Mouse (Mus musculus) neural tube, embryonic 11.5 days (tissue): Measurements from ENCODE around the gene Atp13a2. TPM values are rescaled to one million over a fixed set of nuclear protein-coding genes. Genes with fewer than 3 reads are reported as not detected.

Experiments used
- ATAC-seq: fragments of 200-750 bp; cut with Nextera tagmentation; 2 replicates; pipeline ENCODE4 v1.8.0; 2017; ENCODE audit warnings: moderate number of reproducible peaks, mild to moderate bottlenecking, moderate TSS enrichment, moderate library complexity; ENCODE audit not compliant: insufficient read depth, low FRiP score, low TSS enrichment
- DNase-seq: peaks from one replicate; pipeline ENCODE4 v3.0.0-alpha.2; 2015; ENCODE audit warnings: low spot score
- H3K27ac ChIP-seq: fragments of 300-500 bp; sonication (generic); 2 replicates; pipeline ENCODE4 v1.5.1; 2014; ENCODE audit warnings: low read depth, mild to moderate bottlenecking, low read length
- H3K27me3 ChIP-seq: fragments of 300-500 bp; sonication (generic); 2 replicates; pipeline ENCODE4 v1.6.1; 2014; ENCODE audit warnings: mild to moderate bottlenecking, low read length, mixed read lengths; ENCODE audit not compliant: control insufficient read depth, insufficient read depth
- H3K36me3 ChIP-seq: fragments of 300-500 bp; sonication (generic); 2 replicates; pipeline ENCODE4 v1.6.1; 2014; ENCODE audit warnings: mild to moderate bottlenecking, low read length, moderate library complexity, mixed read lengths; ENCODE audit not compliant: control insufficient read depth, insufficient read depth
- H3K4me1 ChIP-seq: fragments of 300-500 bp; sonication (generic); 2 replicates; pipeline ENCODE4 v1.6.1; 2014; ENCODE audit warnings: low read length, mixed read lengths; ENCODE audit not compliant: control insufficient read depth, insufficient read depth
- H3K4me2 ChIP-seq: fragments of 300-500 bp; sonication (generic); 2 replicates; pipeline ENCODE4 v1.6.1; 2014; ENCODE audit warnings: low read depth, mild to moderate bottlenecking, moderate library complexity
- H3K4me3 ChIP-seq: fragments of 300-500 bp; sonication (generic); 2 replicates; pipeline ENCODE4 v1.5.1; 2014; ENCODE audit warnings: low read depth, low read length
- H3K9ac ChIP-seq: fragments of 300-500 bp; sonication (generic); 2 replicates; pipeline ENCODE4 v1.6.1; 2014; ENCODE audit warnings: mild to moderate bottlenecking, low read length
- H3K9me3 ChIP-seq: fragments of 300-500 bp; sonication (generic); 2 replicates; pipeline ENCODE4 v1.6.1; 2016; ENCODE audit warnings: low read length; ENCODE audit not compliant: control insufficient read depth
- WGBS: fragments of 180-500 bp; shearing (Covaris S2); extraction: QIAGEN DNeasy Blood & Tissue Kit; methylation state at CpG from one replicate; pipeline ENCODE4 v1.1.7; 2014; 5-methylcytosine and 5-hydroxymethylcytosine counted together
- polyA plus RNA-seq: library from polyadenylated mRNA; unstranded; fragments of >200 nt; fragmentation: Nextera tagmentation; extraction: Ambion mirVana; gene quantifications from 2 replicates; pipeline ENCODE4 v1.2.1, GENCODE M21; 2014

The Atp13a2 gene
- polyA plus RNA-seq, 1 experiment from 2014 or later = 59.7 TPM

DNA sequence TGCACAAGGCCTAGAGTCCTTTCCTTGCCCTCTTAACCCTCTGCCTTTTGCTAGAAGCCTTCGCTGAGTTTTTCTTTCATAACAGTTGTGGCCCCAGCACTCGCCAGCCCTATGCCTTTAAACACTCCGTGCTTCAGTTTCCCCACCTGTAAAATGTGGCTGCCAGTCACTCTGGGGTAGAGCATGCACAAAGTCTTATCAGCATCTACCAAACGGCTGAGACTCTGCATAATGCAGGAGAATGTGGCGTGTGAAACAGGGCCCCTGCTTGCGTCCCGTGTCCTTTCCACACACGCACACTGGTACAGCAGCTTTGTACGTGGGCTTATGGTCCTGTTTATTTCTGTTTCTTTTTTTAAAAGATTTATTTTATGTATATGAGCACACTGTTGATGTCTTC, 10.1 kb downstream of the Atp13a2 start:
- H3K9ac ChIP-seq = no peak overlapping the region
- 95% methylated on average over 9 of the region's 9 CpGs for WGBS
- H3K9me3 ChIP-seq = no peaks in the 10 kb centered on the region
- no peak overlapping the region for H3K4me3 ChIP-seq
- peaks cover 28% of the 10 kb centered on the region for H3K36me3 ChIP-seq
- ATAC-seq = no peak
- no peak overlapping the region for H3K4me2 ChIP-seq
- H3K27me3 ChIP-seq = no peaks in the 10 kb centered on the region
- no peaks in the 10 kb centered on the region for H3K4me1 ChIP-seq
- DNase-seq = no peak
- H3K27ac ChIP-seq = no peak overlapping the region

DNA sequence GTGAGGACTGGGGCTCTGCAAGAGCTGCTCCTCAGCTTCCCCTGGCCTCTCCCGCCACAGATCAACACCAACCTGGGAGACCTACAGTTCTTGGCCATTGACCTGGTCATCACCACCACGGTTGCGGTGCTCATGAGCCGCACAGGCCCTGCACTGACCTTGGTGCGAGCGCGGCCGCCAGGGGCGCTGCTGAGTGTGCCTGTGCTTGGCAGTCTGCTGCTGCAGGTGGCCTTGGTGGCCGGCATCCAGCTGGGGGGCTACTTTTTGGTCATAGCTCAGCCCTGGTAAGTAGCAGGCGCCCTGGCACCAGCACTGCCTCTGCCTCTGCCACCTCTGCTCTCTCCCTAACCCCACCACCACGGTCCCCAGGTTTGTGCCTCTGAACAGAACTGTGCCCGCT, 19.3 kb downstream of the Atp13a2 start:
- Histone ChIP-seq H3K27me3 (no peaks in the 10 kb centered on the region), H3K9ac (no peak overlapping the region), H3K9me3 (no peaks in the 10 kb centered on the region), H3K27ac (no peak overlapping the region), H3K4me2 (no peak overlapping the region), H3K36me3 (peaks cover 20% of the 10 kb centered on the region), H3K4me3 (no peak overlapping the region), H3K4me1 (peaks cover 7% of the 10 kb centered on the region; the same call in 1 of the 2 replicates)
- ATAC-seq = no peak
- WGBS = 87% methylated on average over 13 of the region's 13 CpGs
- no peak for DNase-seq

DNA sequence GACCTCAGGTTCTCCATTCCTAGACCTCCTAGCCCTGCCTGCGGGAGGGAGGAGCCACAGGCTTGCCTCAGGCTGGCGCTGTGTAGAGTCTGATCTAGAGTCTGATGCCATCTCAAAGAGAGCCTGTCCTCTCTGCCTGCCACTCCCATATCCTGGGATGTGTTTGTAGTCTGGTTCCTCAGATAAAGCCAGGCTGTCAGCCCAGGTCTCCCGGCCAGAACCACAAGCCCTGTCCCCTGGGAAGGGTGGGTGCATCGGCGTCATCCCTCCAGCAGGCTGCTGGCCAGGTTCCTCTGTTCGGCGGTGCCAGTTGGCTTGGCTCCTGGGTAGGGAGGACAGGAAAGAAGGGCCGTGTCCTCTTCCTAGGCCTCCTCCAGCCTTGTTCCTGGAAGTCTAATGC, 21.4 kb downstream of the Atp13a2 start:
- Histone ChIP-seq H3K4me2 (no peak overlapping the region), H3K36me3 (peaks cover 24% of the 10 kb centered on the region), H3K27me3 (no peaks in the 10 kb centered on the region), H3K27ac (no peak overlapping the region), H3K4me1 (peaks cover 20% of the 10 kb centered on the region), H3K9me3 (no peaks in the 10 kb centered on the region), H3K4me3 (no peak overlapping the region), H3K9ac (no peak overlapping the region)
- ATAC-seq (no peak), DNase-seq (no peak)
- 96% methylated on average over 8 of the region's 8 CpGs for WGBS

DNA sequence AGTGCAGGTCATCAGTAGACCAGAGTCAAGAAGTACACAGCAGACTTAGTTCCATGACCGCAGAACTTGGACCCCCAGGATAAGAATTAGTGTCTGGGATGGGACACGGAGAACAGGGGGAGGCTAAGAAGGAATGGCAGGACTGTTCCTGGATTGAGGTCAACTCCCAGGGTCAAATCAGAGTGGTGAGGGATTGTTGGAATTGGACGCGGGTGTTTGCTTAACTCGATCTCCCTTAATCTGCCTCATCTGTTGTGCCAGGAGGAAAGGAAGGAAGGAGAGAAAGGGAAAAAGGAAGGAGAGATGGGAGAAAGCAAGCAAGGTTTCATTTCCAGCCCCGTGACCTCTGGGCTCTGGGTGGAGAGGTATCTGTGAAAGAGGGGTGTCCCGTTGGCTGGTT, 23.4 kb downstream of the Atp13a2 start, which contains the start of gene Mfap2:
Gene Mfap2, plus strand, starts transcription at position 301 of the 400 bp plus-strand sequence.
- peak within 1 kb of the TSS; percentile 51 for H3K27ac ChIP-seq
- H3K4me1 ChIP-seq = peaks cover 20% of the 10 kb centered on the region
- peak within 1 kb of the TSS; percentile 56 for H3K4me3 ChIP-seq
- DNase-seq (no peak), ATAC-seq (no peak)
- no peaks in the 10 kb centered on the region for H3K27me3 ChIP-seq
- peaks cover 21% of the 10 kb centered on the region for H3K36me3 ChIP-seq
- H3K9me3 ChIP-seq = no peaks in the 10 kb centered on the region
- WGBS = 29% methylated on average over 7 of the region's 7 CpGs
- peak within 1 kb of the TSS; percentile 59 for H3K4me2 ChIP-seq
- peak within 1 kb of the TSS; percentile 84 for H3K9ac ChIP-seq

DNA sequence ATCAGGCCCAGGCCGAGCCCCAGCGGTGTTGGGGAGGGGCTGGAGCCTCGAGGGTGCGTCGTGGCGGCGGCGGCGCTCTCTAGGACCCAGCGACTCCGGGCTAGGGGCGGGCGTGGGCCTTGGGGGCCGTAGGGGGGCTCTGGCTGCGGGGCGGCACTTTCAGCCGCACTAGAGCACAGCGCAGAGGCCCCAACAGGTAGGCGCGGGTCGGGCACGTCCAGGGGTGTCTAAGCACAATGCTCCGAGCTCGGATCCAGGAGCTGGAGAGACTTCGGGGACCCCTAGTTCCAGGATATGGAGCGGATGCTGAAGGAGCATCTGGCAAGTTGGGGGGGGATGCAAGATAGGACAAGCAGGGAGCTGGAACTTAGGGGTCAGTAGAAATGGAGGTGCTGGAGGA, 23.9 kb downstream of the Atp13a2 start:
- Histone ChIP-seq H3K36me3 (peaks cover 25% of the 10 kb centered on the region), H3K27me3 (no peaks in the 10 kb centered on the region), H3K27ac (peak overlapping the region; percentile 51), H3K9ac (peak overlapping the region; percentile 84), H3K4me3 (peak overlapping the region; percentile 56), H3K4me2 (peak overlapping the region; percentile 59), H3K4me1 (peaks cover 20% of the 10 kb centered on the region), H3K9me3 (no peaks in the 10 kb centered on the region)
- ATAC-seq (peak; percentile 75), DNase-seq (peak; percentile 82)
- WGBS = under 1% methylated on average over 26 of the region's 26 CpGs

DNA sequence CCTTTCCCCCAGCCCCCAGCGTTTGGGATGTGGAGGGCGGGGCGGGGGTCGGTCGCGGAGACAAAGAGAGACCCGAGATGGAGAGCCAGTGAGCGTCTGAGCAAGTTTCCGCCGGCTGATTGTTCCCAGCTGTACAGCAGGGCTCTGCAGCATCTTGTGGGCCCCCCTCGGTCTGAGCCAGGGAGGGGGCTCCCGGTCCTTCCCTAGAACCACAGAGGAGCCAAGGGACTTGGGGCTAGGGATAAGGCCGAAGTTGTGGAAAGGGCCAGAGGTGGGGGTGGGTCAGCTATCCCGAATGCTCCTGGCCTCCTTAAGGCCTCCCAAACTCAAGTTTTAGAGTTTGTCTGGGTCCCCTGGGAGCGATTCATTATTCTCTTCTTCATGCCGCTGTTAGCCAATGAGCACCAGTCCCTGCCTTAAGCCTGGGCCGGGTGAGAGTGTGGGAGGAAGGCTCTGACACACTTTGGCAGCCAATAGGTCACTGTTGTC, 24.3 kb downstream of the Atp13a2 start:
- peak overlapping the region; percentile 59 for H3K4me2 ChIP-seq
- WGBS = 0% methylated on average over 17 of the region's 17 CpGs
- peak overlapping the region; percentile 56 for H3K4me3 ChIP-seq
- H3K27me3 ChIP-seq = no peaks in the 10 kb centered on the region
- peak; percentile 36 for ATAC-seq
- peak overlapping the region; percentile 51 for H3K27ac ChIP-seq
- no peaks in the 10 kb centered on the region for H3K9me3 ChIP-seq
- H3K36me3 ChIP-seq = peaks cover 23% of the 10 kb centered on the region
- peaks cover 20% of the 10 kb centered on the region for H3K4me1 ChIP-seq
- H3K9ac ChIP-seq = peak overlapping the region; percentile 84
- DNase-seq = peak; percentile 68

DNA sequence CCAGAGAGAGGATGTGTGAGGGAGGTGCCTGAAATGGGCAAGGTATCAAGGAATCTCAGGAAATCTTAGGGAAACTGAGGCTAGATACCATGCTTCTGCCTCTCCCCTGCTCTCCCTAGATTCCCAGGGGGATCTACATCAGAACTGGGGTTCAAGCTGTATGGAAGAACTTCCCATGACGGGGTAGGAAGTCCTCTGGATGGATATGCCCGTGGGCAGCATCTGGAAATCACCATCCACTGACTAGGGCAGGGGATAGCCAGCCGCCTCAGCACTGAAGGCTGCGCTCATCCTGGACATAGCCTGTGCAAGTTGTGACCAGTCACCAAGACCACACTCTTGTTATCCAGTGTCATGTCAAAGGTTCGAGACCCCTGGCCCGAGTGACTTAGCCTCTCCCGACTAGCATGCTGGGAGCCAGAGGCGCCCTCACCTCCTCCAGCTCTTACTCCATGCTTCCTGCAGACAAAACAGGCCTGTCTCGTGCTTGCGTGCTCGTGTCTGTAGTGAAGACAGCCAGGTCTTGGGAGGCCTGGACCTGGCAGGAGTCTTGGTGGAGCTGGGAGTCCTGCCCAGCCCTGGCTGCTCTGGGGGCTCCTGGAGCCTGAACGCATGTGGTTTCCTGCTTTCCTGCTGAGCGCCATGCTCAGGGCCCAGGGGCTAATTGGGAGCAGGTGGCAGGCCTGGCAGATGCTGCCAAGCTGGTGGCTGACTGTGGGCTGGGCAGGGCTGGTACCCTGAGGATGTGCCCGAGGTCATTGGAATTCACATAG, 25.1 kb downstream of the Atp13a2 start:
- Histone ChIP-seq H3K27me3 (no peaks in the 10 kb centered on the region), H3K36me3 (peaks cover 21% of the 10 kb centered on the region)

DNA sequence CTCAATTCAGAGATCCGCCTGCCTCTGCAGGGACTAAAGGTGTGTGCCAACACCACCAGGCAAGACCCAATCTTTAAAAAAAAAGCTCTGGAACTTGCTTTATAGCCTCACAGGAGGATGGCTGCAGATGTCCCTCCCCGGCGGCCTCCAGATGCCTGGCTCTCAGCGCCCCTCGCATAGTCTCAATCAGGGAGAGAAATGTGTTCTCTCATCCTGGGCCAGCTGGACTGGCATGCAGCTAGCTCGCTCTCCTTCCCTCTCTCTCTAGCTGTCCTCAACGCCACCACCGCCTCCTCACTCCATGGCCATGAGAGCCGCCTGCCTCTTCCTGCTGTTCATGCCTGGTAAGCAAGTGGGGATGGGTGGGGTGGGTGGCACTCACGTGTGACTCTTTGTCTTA, 25.9 kb downstream of the Atp13a2 start:
- no peak overlapping the region for H3K9ac ChIP-seq
- ATAC-seq (no peak), DNase-seq (no peak)
- H3K4me3 ChIP-seq = no peak overlapping the region
- H3K27me3 ChIP-seq = no peaks in the 10 kb centered on the region
- peaks cover 20% of the 10 kb centered on the region for H3K4me1 ChIP-seq
- WGBS = 80% methylated on average over 10 of the region's 10 CpGs
- H3K36me3 ChIP-seq = peaks cover 18% of the 10 kb centered on the region
- H3K9me3 ChIP-seq = no peaks in the 10 kb centered on the region
- H3K4me2 ChIP-seq = no peak overlapping the region
- H3K27ac ChIP-seq = no peak overlapping the region

More for the DNA sequence above, 25.1 kb downstream of the Atp13a2 start:
- WGBS = 53% methylated on average over 14 of the region's 14 CpGs
- DNase-seq (peak; percentile 36), ATAC-seq (no peak)
- Histone ChIP-seq H3K4me3 (peak overlapping the region; percentile 56), H3K9me3 (no peaks in the 10 kb centered on the region), H3K4me1 (peaks cover 20% of the 10 kb centered on the region), H3K27ac (0 out of 2 replicates have a peak overlapping the region, but pooled peaks have one; percentile 11), H3K4me2 (peak overlapping the region; percentile 59), H3K9ac (peak overlapping the region; percentile 84)

DNA sequence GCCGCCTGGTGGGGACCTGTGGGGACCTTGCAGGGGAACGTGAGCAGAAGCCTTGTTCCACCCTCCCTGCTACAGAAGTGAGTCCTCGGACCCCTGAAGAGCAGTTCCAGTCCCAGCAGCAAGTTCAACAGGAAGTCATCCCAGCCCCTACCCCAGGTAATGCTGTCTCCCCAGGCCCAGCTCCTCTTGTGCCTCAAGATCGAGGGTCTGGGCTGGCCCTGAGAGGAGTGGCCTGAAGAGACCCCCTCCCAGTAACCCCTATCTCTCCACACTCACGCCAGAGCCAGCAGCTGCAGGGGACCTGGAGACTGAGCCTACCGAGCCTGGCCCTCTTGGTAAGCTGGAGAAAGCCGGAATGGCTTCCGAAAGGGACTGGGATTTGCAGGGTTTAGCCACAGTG, 27.4 kb downstream of the Atp13a2 start:
- no peak overlapping the region for H3K27ac ChIP-seq
- 76% methylated on average over 8 of the region's 8 CpGs for WGBS
- H3K36me3 ChIP-seq = peaks cover 22% of the 10 kb centered on the region
- ATAC-seq (no peak), DNase-seq (no peak)
- H3K4me2 ChIP-seq = no peak overlapping the region
- no peak overlapping the region for H3K9ac ChIP-seq
- peaks cover 20% of the 10 kb centered on the region for H3K4me1 ChIP-seq
- no peaks in the 10 kb centered on the region for H3K9me3 ChIP-seq
- H3K4me3 ChIP-seq = no peak overlapping the region
- H3K27me3 ChIP-seq = no peaks in the 10 kb centered on the region
